Mouse (Mus musculus) natural killer cell, adult 2 months (primary cell): ENCODE measurements around the gene 2200002J24Rik.
A peak's percentile ranks its signal among the peaks of the same experiment; 100 is the strongest.

Source experiments
- DNase-seq, 2 experiments: peaks; one replicate each; pipeline ENCODE4 v3.0.0; 2022; ENCODE audit warnings: low spot score in 2 of 2

The 2200002J24Rik gene

DNA sequence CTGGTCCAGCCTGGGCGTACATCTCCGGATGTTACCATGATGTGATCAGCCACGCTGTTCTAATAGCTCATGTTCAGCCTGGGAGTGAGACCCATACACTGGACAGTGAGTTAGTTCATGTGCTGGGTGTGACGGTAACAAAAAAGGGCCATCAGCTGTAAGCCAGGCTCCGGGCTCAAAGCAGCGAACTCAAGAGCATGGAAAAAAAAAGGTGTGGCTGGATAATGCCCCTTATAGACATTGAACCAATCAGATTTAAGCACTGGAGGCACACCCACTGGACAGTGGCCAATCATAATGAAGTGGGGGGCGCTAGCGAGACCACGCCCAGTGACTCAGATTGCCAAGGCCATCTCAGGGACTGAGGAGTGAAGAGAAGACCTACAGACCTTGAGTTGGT lies at the start of gene 2200002J24Rik:
Gene 2200002J24Rik, plus strand, starts transcription at position 338 of the 400 bp plus-strand sequence.
- no peak for DNase-seq

DNA sequence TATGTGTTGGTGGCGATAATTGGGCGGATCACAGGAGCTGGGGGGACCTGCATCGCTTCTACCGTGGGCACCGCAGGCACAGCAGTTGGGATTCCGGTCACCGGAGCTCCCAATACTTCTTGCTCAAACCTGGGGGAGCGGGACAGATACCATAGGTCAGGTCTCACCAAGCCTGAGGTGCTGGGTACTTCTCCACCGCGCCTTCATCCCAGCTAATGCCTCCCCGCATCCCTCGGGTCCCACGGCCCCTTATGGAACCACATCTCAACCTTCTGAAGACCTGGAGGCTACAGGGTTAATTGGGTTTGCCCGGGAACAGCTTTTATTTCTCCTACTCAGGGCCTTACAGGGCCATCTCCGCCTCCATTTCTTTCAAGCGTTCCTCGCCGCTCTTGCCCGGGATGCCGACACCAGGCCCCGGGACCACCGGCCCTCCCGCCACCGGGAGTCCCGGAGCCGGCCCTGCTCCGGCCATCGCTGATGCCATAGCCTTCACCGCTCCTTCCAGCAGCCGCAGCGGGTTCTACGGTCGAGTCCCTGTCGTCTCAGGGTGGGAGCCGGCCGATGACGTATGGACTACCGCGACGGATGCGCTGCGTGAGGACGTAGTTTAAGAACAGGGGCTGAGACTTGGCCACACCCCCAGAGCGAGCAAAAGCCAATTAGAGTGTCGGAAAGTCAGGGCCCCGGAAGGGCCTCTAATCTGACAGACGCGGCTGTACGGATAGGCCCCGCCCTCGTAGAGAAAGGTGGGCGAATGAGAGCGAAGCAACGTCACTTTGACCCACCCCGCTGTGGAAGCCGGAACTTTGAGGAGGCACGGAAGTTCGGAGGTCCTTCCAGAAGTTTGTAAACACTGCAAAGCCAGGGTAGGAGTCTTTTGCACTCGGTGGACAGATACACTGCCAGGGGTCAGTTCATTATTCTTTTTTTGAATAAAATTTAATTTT lies 48.9 kb upstream of the 2200002J24Rik start, which contains the start of gene Rbm42:
Gene Rbm42, minus strand, starts transcription at position 727 of the 950 bp plus-strand sequence.
- peak; percentile 98 for DNase-seq

DNA sequence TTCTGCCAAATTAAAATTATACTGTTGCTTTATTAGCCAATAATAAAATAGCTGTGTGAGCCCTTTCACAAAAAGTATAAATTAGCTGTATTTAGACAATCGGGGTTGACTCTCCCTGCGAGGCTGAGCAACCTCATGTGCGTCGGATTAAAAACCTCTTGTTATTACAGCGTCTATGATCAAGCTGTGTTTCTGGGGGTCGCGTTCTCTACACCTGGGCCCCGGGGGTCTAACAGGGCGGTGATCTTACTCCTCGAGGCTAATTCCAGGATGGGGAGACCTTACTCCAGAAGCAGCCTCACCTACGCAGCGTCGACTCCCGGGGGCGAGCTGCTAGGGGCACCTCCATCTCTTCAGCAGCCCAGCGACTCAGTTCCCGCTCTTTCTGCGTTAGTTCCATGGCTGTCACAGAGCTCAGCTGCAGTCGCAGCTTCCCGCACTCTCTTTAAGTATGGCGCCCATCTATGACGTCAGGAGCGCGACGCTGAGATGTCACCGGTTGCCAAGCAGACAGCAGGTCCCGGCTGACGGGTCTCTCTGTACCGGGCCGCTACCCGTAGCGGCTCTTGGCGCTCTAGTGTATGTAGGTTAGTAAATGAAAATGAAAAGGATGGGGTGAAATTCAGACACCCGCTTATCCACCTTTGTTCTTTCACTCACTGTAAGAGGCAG lies 34.1 kb upstream of the 2200002J24Rik start, which contains the start of gene Haus5:
Gene Haus5, minus strand, starts transcription at position 466 of the 672 bp plus-strand sequence.
- DNase-seq: peak; percentile 90 to 93

- no peak for DNase-seq
These were observed 33.4 kb upstream of the 2200002J24Rik start for GRCm38 (mm10) chr7:30665321-30665720.

DNA sequence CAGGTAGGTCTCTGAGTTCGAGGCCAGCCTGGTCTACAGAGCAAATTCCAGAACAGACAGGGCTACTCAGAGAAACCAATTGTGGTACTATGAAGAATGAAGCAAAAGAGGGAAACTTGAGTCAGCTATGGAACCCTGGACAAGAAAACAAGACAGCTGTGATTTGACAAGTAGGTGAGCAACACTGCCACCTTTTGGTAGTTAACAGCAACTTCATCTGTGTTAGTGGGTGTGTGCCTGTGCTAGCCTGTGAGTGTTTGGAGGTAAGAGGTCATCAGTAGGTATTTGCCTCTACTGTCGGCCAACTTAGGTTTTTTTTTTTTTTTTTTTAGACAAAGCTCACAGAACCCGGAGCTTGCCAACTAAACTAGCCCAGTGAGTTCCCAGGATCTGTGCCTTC lies 29.5 kb upstream of the 2200002J24Rik start:
- DNase-seq: peak in 1 of 2 experiments; percentile 21

DNA sequence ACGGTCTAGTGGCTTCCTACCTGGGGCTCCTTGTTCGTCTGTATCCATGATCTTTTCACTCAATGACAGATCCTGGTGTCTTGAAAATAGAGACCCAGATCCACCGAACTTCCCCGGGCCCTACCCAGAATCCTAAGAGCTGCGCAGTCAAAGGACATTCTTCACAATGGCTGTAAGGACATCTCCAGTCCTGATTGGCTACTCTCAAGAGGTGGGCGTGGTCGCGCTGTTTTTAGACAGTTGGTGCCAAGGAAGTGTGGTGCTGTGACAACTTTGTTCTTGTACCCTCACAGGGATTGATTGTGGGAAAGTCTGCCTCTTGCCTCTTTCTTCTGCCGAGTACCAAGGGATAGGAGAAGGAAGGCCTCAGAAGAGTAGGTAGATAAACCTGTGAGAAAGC lies 27.2 kb upstream of the 2200002J24Rik start, which contains the start of gene Pmis2:
Gene Pmis2, minus strand, starts transcription at position 126 of the 400 bp plus-strand sequence.
- DNase-seq: no peak

DNA sequence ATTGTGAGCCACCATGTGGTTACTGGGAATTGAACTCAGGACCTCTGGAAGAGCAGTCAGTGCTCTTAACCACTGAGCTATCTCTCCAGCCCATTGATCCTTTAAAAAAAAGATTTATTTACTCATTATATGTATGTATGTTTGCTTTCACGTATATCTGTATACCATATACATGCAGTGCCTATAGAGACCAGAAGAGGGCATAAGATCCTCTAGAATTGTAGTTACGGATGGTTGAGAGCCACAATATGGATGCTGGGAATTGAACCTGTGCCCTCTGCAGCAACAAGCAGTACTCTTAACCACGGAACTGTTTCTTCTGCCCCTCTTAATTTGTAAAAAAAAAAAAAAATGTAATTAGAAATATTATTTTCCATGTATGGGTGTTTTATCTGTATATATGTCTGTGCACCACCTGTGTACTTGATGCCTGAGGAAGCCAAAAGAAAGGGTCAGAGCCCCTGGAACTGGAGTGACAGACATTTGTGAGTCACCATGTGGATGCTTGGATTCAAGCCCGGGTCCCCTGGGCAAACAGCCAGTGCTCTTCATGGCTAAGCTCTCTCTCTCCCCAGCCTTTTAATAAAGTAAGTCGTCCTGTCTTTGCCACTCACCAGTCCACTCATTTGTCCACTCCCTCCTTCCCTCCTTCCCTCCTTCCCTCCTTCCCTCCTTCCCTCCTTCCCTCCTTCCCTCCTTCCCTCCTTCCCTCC lies 20.3 kb upstream of the 2200002J24Rik start:
- DNase-seq: no peak

DNA sequence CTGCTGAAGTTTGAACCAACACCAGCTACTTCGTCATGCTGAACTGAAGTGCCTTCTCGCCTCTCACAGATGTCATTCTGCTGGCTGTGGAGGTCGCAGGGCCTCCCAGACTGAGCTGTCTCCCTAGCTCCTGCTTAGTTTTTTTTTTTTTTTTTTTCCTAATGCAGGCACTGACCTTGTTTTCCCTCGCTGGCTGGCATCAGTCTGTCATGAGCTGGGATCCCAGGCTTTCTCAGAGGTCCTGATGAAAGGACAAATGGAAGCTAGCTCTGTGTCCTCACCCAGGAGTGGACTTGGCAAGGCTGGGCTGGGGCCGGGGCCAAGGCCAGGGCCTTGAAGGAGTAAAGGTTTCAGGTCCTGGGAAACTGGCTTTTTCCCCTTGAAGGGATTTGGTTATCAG lies 16.8 kb upstream of the 2200002J24Rik start:
- DNase-seq: no peak

DNA sequence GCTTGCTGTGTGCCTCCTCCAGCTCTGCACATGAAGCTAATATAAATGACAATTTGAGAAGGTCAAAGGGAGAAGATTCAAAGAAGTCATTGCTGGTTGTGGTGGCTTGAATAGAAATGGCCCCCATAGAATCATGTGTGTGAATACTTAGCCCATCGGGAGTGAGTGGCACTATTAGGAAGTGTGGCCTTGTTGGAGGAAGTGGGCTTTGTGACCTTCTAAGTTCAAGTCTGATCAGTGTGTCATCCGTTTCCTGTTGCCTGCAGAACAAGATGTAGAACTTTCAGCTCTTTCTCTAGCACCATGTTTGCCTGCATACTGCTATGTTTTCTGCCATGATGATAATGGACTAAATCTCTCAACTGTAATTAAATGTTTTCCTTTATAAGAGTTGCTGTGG lies 15.3 kb upstream of the 2200002J24Rik start:
- no peak for DNase-seq

DNA sequence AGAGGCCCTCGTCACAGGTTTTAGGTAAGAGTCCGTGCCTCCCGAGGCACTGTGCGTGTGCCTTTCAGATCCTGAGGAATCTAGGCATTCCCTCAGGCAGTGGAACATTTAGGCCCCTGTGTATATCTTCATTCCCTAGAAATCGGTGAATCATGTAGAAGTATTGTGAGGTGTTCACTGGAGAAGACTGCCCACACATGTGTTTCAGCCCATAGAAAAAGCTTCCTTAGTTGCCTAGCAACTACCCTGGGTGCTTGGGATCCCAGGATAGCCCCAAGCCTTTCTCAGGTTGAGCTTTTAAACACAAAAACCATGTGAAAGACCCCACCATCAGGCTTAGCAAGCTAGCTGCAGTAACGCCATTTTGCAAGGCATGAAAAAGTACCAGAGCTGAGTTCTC lies 10.4 kb upstream of the 2200002J24Rik start:
- no peak for DNase-seq

DNA sequence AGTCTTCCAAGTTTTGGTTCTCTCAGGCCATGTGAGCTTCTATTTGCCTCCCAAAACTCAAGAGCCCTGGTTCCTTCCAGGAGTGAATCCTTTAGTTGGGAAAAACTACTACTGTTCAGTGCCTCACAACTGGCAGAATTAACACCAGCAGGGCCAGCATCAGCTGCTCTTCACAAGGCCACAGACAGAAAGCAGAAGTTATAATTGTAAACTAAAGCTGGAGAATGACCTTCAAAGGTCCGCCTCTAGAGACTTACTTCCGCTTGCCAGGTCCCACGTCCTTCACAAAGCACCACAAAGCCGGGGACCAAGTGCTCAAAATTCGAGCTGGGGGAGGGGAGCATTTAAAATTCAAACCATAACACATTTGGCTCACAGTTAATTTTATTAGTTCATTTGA lies 625 bp upstream of the 2200002J24Rik start:
- DNase-seq: peak in 1 of 2 experiments; percentile 39

GRCm38 (mm10) chr7:30706214-30706882 lies 7.6 kb downstream of the 2200002J24Rik start:
- DNase-seq: no peak

DNA sequence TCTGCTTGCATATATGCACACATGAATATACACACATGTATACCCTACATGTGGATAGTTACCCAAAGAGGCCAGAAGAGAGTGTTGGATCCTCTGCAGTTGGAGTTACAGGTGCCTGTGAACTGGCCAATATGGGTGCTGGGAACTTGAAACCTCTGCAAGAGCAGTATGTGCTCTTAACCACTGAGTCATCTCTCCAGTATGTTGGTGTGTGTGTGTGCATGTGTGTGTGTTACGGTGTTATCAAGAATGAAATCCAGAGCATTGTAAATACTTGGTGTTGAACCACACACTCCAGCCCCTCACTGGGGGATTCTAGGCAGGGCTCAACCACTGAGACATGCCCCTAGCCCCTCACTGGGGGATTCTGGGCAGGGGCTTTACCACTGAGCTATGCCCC lies 8.7 kb downstream of the 2200002J24Rik start:
- DNase-seq: no peak

GRCm38 (mm10) chr7:30711942-30712341 lies 13.2 kb downstream of the 2200002J24Rik start, which contains the start of gene Atp4a:
TSS of gene Atp4a (plus strand) at chr7:30712209.
- DNase-seq: no peak

- DNase-seq: peak; percentile 55 to 77
These were observed 18.4 kb downstream of the 2200002J24Rik start for GRCm38 (mm10) chr7:30717006-30717715.

DNA sequence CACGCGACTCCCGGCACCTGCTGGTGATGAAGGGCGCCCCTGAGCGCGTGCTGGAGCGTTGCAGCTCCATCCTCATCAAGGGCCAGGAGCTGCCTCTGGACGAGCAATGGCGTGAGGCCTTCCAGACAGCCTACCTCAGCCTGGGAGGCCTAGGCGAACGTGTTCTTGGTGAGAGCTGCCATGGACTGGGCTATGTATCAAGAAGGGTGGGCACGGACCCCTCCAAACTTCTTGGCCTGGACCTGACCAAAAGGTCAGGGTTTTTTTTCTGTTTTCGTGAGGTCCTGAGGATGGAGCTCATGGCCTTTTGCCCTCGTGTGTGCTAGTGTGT lies 19.0 kb downstream of the 2200002J24Rik start:
- no peak for DNase-seq

- no peak for DNase-seq
These were observed 20.9 kb downstream of the 2200002J24Rik start for GRCm38 (mm10) chr7:30719669-30720068.

DNA sequence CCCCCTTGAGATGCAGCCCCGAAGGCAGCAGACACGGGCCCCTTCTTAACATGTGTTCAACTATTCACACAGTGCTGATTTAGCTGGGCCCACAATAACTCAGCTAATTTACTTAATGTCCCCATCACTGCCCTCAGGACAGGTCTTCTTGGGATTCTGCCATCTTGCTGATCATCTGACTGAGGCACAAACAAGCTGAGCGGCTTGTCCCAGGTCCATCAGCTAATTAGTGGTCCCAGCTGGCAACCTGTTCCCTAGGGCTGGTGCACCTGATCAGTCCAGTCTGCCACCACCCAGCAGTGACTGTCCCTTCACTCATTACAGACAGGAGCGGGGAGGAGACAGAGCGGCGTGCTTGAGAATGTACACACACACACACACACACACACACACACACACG lies 22.6 kb downstream of the 2200002J24Rik start:
- DNase-seq: no peak

GRCm38 (mm10) chr7:30723274-30723953 lies 24.7 kb downstream of the 2200002J24Rik start:
- no peak for DNase-seq

DNA sequence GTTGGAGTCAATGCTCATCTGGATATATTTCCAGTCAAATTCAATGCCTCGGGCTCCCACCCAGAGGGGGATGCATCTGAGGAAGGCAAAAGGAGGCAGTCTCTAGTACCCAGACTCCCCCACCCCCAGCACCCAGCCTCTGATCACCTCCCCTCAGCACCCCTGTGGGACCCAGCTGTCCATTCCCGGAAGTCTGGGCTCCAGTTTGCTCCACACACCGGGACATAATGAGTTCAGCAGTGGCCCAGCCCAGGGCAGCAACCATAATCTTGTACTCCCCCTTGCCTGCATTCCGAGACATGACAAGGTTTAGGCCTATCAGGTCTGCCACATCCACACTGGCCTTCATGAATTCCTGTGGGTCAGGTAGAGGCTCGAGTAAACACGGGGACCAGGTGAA lies 29.5 kb downstream of the 2200002J24Rik start:
- no peak for DNase-seq
